Mouse (Mus musculus): Measurements from ENCODE around the gene Ero1l.

Gene Ero1l

DNA sequence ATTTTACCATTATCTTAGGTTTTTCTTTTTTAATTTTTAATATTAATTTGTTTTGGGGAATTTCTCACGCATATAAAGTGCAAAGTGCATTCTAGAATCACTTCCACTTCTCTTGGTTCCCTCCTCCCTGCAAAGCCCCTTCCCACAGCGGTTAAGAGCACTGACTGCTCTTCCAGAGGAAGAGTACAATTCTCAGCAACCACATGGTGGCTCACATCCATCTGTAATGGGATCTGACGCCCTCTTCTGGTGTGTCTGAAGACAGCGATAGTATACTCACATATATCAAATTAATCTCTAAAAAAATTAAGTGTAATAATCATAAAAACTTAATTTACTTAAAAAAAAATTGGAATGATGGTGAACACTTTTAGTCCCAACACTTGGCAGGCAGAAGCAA is 14.2 kb downstream of the Ero1l start:
- no peak for DNase-seq (ENCODE audit: low read depth)

DNA sequence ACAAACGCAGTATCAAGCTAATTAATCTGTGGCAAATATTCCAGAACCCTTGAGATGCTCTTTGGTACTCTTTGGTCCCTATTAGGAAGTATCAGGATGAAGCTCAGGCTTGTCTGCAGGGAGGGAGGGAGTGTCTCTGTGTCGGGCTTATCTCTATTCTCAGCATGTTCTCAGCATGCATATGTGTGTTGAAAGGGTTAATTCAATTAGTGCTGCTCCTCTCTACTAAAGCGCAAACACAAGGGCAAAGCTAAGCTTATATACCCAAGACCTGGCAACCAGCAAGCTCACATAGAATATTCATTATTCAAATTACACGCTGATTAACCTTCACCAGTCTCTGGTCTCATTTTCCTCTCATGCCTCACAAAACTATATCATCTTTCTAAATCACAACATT is 14.6 kb downstream of the Ero1l start:
- no peak for DNase-seq (ENCODE audit: low read depth)

DNA sequence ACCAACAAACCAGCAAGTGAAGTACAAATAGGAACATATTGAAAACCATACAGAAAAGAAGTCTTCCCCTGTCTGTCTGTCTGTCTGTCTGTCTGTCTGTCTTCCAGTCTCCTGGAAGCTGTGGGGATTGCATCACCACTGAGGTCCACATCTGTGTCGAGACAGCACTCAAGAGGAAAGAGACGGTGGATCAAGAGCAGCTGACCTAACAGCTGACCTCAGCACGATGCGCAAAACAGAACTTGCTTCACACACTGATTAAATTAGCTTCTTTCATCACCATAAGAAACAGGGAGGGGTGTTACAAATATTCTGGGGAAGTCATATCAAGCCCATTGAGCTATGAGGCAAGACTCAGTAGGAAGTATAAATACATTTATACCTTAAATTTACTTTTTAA is 27.0 kb downstream of the Ero1l start:
- no peak for DNase-seq (ENCODE audit: low read depth)

DNA sequence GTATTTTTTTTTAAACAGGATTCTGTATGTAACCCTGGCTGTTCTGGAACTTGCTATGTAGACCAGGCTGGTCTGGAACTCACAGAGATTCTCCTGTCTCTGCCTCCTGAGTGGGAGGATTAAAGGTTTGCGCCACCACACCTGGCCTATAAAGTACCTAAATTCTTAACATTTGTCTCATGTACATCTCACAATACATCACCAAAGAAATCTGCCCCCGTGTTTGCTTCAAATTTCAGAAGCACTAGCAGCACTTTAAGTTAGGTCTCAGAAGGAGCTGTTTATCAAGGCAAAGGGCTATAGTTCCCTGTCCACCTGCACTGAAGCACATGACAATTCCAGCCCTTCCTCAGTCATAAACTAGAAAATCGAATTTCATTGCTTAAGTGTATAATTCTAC is 36.5 kb downstream of the Ero1l start:
- DNase-seq (ENCODE audit: low read depth), result no peak

DNA sequence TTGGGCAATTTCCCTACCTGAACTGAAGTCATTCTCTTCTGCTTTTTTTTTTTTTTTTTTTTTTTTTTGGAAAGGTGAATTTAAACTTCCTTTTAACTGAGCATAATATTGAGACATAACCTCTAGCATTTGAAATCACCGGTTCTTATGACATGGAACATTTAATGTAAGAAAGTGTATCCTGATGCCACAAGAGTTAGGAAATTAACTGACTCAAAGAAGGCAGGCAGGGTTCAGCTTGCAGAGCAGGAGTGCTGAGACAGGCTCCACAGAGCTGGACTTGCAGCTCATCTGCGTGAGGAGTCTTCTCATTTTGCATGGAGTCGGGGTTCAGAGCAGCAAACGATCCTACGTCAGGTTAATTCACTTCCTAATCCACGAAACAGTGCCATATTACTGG is 42.8 kb downstream of the Ero1l start:
- no peak for DNase-seq (ENCODE audit: low read depth)

DNA sequence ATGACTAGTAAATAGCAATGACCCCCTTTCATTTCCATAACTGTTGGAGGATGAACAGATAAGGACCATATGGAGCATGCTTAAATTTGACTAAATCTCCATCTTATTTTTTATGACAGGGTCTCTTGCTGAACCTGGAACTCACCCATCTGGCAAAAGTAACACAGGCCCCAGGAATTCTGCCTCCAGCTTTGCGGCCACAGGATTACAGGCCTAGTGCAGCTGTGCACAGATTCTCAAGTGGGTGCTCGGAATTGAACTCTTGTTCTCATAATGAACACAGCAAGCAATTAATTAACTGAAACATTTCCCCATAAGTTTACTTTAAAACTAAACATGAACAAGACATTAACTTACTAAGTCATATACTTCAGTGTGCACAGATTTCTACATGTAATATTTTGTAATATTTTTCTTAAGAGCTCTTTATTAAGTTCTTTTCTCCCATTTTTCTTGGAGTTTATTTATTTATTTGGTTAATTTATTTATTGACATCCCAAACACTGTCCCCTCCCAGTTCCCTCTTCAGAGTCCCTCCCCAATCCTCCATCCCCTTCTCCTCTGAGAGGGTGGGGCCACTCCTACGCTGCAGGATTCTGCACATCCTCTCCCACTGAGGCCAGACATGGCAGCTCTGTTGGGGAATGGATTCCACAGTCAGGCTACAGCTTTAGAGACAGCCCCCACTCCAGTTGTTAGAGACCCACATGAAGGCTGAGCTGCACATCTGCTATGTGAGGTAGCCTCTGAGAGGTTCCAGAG is 54.6 kb downstream of the Ero1l start:
- DNase-seq (ENCODE audit: low read depth), result no peak

DNA sequence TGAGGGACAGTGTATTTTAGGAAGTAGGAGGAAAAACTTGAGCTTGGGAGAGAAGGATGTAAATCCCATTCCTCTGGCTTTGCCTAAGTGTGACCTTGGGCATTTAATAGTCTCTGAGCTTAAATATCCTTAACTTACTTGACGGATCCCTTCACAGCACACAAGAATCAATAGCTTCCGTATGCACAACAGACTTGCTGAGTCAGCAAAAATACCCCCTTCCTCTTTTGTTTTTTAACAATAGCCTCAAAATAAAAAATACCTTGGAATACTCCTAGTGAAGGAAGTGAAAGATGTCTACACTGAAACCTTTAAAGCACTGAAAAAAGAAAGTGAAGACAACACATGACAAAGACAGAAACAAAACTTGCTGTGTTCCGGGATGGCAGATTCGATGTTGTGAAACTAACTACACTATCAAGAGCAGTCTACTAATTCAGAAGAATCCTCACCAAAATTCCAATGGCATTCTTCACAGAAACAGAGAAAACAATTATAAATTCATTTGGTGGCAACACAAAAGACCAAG is 67.0 kb downstream of the Ero1l start:
- no peak for DNase-seq (ENCODE audit: low read depth)

DNA sequence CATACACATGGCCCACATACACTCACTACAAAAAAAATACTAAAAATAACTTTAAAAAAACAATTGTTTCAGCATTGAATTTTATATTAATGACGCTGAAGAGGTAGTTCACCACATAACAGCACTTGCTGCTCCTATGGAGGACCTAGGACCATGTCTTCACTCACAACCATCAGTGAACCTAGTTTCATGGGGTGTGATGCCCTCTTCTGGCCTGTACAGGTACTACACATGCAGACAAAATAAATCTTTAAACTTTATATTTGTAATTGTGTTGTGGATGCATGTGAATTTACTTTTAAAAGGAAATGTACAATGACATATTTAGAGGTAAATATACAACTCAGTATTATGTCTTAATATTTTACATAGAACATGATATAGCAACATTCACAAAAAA is 77.0 kb downstream of the Ero1l start:
- no peak for DNase-seq (ENCODE audit: low read depth)

DNA sequence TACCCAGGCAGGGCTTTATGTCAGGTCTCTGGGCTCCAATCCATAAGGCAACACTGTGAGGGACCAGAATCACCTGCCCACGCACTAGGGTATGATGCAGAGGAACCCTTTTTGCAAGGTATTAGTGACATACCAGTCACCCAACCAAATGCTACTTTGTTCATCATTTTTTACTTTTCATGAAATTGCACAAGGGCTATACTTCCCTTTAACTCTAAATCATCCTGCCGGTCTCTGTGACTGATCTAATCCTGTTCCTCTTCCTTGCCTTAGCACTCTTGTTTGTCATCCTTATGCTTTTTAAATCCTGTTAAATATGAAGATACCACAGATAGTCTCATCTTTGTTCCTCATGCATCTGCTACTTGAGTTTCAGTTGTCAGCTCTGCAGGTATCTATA is 79.5 kb downstream of the Ero1l start:
- no peak for DNase-seq (ENCODE audit: low read depth)

Measured in fibroblast of lung, adult 2 months (primary cell).